Mouse (Mus musculus) erythroblast, embryonic 14.5 days (primary cell): ENCODE data around the gene Tfrc.

ENCODE experiments used
- GATA1 ChIP-seq: IDR thresholded peaks from 2 replicates; pipeline ENCODE4 v1.6.1; 2012; ENCODE audit warnings: low read length, inconsistent platforms, mixed read lengths
- TAL1 ChIP-seq: IDR thresholded peaks from 3 replicates; pipeline ENCODE4 v1.6.1; 2012; ENCODE audit warnings: low read length, inconsistent platforms, mixed read lengths

- no peak for TF ChIP-seq TAL1
- TF ChIP-seq GATA1 = no peak
Observed at GRCm38 (mm10) chr16:32679976-32680375, 71.3 kb downstream of the Tfrc start.
